Mouse (Mus musculus): Measurements from ENCODE around the gene Slc2a13.

Gene Slc2a13

DNA sequence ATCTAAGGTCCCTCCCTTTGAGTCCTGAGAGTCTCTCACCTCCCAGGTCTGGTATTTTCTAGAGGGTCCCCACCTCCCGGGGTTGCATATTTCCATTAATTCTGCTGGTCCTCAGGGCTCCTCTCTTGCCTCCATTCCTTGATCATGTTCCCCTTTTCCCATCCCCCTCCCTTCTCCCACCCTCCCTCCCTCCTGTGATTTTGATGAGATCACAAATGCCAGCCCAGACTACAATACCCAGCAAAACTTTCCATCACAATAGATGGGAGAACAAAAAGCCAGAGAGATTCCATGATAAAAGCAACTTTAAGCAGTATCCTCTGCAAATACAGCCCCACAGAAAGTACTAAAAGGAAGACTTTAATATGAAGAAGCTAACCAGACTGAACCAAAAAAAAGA lies 309.1 kb downstream of the Slc2a13 start:
- no peak for DNase-seq

DNA sequence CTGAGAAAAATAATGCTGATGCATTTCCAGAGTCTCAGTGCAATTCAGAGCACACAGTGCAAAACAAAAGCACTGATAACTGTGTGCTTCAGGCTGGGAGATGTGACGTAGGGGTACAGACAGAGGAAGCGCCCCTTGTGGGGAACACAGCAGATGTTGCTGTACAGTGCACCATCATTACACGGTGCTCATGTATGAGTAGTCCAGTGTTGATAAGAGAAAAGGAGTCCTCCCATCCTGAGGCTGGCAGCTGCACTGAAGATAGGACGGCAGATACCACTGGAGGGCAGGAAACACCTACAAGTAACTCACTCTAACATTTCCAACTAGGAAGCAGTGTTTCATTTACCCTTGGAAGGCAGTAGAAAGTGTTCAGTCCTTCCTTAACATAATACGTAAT lies 312.5 kb downstream of the Slc2a13 start:
- no peak for DNase-seq

DNA sequence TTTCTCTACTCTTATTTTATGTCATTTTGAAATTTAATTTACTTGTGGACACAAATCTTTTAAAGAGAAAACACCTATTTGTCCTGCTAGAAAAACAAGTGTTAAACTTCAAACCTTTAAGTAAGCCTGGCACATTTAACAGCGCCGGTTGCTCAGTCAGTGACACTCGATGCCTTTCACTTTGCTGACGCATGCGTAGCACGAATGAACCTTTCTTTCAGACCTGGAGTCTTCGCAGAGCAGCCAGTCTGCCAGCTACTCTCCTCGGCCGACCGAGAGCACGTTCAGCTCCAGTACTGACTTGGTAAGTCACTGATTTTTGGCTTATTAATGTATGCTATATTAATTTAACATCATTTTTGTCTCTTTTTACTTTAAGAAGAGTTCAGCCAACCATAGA lies 315.9 kb downstream of the Slc2a13 start:
- no peak for DNase-seq

DNA sequence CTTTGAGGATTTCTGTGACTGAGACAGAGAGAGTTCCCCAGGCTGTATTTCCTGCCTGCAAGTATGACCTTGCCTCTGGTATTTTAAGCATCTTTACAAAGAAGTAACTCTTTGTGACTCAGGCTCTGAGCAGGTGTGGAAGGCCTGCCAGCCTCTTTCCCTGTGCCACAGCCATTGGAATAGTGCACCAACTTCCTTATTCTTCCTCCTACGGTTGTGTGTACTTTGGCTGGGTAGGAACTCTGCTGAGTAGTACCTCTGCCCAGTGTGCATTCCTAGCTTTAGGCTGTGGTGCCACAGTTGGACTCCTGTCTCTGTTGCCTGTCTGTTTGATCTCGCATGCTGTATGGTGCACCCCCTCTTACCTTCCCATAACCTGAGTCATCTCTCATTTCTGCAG lies 317.8 kb downstream of the Slc2a13 start:
- no peak for DNase-seq

DNA sequence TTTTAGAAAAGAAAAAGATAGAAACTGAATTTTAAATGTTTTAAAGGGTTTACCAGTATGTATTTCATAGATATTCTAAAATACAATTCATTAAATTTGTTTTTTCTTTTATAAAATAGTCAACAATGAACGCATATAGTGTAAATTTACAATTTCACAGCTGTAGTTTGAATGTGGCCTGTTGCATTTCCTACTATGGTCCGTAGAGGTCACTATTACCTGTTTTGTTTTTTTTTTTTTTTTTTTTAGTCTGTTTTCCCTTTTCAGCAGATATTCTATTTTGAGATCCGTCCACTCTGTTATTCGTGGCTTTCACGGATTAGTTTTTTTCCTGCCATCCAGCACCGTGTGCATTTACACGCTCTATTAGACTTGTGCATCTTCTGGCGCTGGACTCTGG lies 320.1 kb downstream of the Slc2a13 start:
- no peak for DNase-seq

DNA sequence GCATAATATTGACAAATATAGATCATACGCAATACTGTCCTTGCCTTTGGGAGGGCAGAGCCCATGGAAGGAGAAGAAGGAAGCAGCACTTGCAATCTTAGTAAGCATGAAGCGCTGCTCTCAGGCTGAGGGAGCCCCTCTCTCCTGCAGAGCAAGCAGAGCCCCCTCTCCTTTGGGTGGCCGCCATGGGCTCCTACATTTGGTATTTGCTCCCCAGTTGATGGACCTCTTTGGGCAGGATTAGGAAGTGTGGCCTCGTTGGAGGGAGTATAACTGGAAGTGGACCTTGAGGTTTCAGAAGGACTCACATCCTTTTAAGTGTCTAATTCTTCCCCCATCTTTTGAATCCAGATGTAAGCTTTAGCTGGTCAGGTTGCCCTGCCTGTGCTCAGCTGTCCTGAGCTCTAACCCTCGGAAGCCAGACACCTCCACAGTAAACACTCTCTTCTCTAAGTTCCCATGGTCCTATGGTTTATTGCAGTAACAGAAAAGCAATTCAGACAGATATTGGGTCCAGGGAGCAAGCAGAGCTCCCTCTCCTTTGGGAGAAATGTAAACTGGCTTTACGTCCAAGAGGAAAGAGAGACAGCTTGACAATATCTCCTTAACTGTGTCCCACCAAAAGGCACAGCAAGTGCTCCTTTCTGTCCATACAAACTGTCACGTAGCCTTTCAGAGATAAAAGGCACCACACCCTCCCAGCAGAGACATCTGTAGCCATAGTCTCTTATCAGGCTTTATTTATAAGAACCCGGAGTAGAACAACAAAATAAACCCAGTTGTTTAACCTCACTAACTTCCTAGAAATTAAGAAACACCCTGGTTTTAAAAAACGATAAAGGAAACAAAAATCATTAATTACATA lies 321.3 kb downstream of the Slc2a13 start:
- no peak for DNase-seq

DNA sequence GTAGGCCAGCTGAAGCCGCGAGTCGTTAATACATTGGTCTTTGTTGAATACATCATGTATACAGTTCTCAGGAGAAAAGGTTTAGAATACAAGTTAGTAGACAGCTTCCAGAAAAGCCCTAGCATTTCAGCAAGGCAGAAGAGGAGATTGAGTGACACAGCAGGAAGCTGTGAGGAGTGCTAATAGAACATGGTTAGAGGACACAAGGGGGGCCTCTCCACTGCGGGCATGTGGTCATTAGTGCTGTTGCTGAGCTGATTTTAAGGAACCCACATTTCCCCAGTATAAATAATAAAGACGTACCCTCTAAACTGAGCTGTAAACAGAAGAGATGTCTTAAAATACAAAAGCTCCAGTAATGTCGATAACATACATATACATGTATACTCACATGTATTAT lies 322.2 kb downstream of the Slc2a13 start:
- peak; percentile 11 to 28 for DNase-seq

DNA sequence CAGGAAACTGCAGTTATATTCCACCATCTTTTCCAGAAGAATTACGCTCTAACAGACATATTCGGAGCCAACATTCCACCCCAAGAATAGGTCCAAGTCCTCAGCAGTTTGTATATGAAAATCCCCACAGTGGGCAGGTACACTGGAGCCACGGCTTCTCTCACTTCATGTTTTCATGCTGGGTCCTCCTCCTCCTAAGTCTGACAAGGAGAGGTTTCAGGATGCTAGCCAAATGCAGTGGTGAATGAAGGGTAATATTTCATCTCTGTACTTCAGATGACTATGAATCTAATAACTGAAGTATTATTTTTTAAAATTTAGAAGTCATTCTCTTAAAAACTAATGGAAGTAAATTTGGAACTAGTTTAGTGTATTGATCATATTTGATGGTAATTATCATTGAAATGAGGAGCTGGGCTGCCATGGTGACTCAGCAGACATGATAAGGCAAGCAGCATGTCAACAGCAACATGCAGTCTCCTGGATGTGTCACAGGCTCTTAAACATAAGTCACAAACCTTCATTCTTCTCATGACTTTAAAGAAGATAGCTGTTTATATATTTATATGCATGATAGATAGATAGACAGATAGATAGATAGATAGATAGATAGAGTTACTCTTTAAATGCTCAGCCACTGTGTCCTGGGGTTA lies 332.3 kb downstream of the Slc2a13 start:
- DNase-seq, result no peak

DNA sequence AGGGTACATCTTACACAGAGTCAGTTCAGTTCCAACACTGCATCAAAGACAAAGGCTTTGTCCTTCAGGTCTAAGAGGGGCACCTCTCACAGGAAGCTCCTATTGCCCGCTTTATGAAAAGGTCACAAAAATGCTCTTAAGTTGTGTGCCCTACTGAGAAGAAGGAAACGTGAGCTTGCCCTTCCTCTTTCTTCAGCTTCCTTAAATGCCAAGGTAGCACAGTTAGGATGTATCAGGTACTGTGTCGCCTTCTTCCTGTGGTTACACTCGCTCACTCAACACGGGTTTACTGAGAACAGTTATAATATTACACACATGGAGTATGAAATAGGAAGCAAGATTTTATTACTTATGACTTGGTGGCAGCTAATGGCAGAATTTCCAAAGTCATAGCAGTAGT lies 335.8 kb downstream of the Slc2a13 start:
- no peak for DNase-seq

Data from cerebellum, adult 18-20 months (tissue).